Mouse (Mus musculus) cortical plate, adult 2 months (tissue): ENCODE measurements around the gene Hhat.

Experiments
- CTCF ChIP-seq: fragments of 200-500 bp; IDR thresholded peaks from 2 replicates; pipeline ENCODE4 v1.5.1; 2011; ENCODE audit warnings: mild to moderate bottlenecking, control low read depth, low read length; ENCODE audit not compliant: insufficient read depth; ENCODE audit errors: extremely low read depth
- POLR2A ChIP-seq: fragments of 200-500 bp; IDR thresholded peaks from 2 replicates; pipeline ENCODE4 v1.6.1; 2011; ENCODE audit warnings: mild to moderate bottlenecking, low read length, control low read depth; ENCODE audit not compliant: insufficient read depth; ENCODE audit errors: extremely low read depth

- TF ChIP-seq CTCF = no peak
- no peak for TF ChIP-seq POLR2A
Measured at GRCm38 (mm10) chr1:192512821-192513220, 258.2 kb downstream of the Hhat start.
